Mouse (Mus musculus): ENCODE measurements around the gene Cd44.

The Cd44 gene

GRCm38 (mm10) chr2:102914675-102915074, 13.2 kb upstream of the Cd44 start:
- in situ Hi-C loops (cut with MboI; ENCODE audit: low sequenced_read_pairs) = no loop called here

GRCm38 (mm10) chr2:102913833-102914545, 12.5 kb upstream of the Cd44 start:
- in situ Hi-C loops (cut with MboI; ENCODE audit: low sequenced_read_pairs) = no loop called here

- in situ Hi-C loops (cut with MboI; ENCODE audit: low sequenced_read_pairs) = no loop called here
These were observed 11.5 kb upstream of the Cd44 start for GRCm38 (mm10) chr2:102912951-102913350.

- in situ Hi-C loops (cut with MboI; ENCODE audit: low sequenced_read_pairs) = no loop called here
These were observed 11.0 kb upstream of the Cd44 start for GRCm38 (mm10) chr2:102912469-102912868.

GRCm38 (mm10) chr2:102909403-102909802, 7.9 kb upstream of the Cd44 start:
- in situ Hi-C loops (cut with MboI; ENCODE audit: low sequenced_read_pairs) = no loop called here

- in situ Hi-C loops (cut with MboI; ENCODE audit: low sequenced_read_pairs) = no loop called here
These were observed 4.1 kb upstream of the Cd44 start for GRCm38 (mm10) chr2:102905604-102906003.

GRCm38 (mm10) chr2:102901828-102902223, 361 bp upstream of the Cd44 start:
- in situ Hi-C loops (cut with MboI; ENCODE audit: low sequenced_read_pairs) = no loop called here

GRCm38 (mm10) chr2:102900230-102900721, 1.2 kb downstream of the Cd44 start:
- in situ Hi-C loops (cut with MboI; ENCODE audit: low sequenced_read_pairs) = no loop called here

- in situ Hi-C loops (cut with MboI; ENCODE audit: low sequenced_read_pairs) = no loop called here
These were observed 2.2 kb downstream of the Cd44 start for GRCm38 (mm10) chr2:102899238-102899637.

- in situ Hi-C loops (cut with MboI; ENCODE audit: low sequenced_read_pairs) = no loop called here
These were observed 2.9 kb downstream of the Cd44 start for GRCm38 (mm10) chr2:102898585-102898984.

- in situ Hi-C loops (cut with MboI; ENCODE audit: low sequenced_read_pairs) = no loop called here
These were observed 5.3 kb downstream of the Cd44 start for GRCm38 (mm10) chr2:102896154-102896553.

- in situ Hi-C loops (cut with MboI; ENCODE audit: low sequenced_read_pairs) = no loop called here
These were observed 6.3 kb downstream of the Cd44 start for GRCm38 (mm10) chr2:102895197-102895596.

GRCm38 (mm10) chr2:102894785-102895184, 6.7 kb downstream of the Cd44 start:
- in situ Hi-C loops (cut with MboI; ENCODE audit: low sequenced_read_pairs) = no loop called here

- in situ Hi-C loops (cut with MboI; ENCODE audit: low sequenced_read_pairs) = no loop called here
These were observed 12.7 kb downstream of the Cd44 start for GRCm38 (mm10) chr2:102888688-102889225.

- in situ Hi-C loops (cut with MboI; ENCODE audit: low sequenced_read_pairs) = no loop called here
These were observed 14.3 kb downstream of the Cd44 start for GRCm38 (mm10) chr2:102887137-102887536.

- in situ Hi-C loops (cut with MboI; ENCODE audit: low sequenced_read_pairs) = no loop called here
These were observed 15.0 kb downstream of the Cd44 start for GRCm38 (mm10) chr2:102886306-102886935.

GRCm38 (mm10) chr2:102882597-102883272, 18.7 kb downstream of the Cd44 start:
- in situ Hi-C loops (cut with MboI; ENCODE audit: low sequenced_read_pairs) = no loop called here

- in situ Hi-C loops (cut with MboI; ENCODE audit: low sequenced_read_pairs) = no loop called here
These were observed 19.4 kb downstream of the Cd44 start for GRCm38 (mm10) chr2:102882004-102882588.

GRCm38 (mm10) chr2:102878513-102878912, 23.0 kb downstream of the Cd44 start:
- in situ Hi-C loops (cut with MboI; ENCODE audit: low sequenced_read_pairs) = no loop called here

GRCm38 (mm10) chr2:102877463-102877862, 24.0 kb downstream of the Cd44 start:
- in situ Hi-C loops (cut with MboI; ENCODE audit: low sequenced_read_pairs) = no loop called here

- in situ Hi-C loops (cut with MboI; ENCODE audit: low sequenced_read_pairs) = no loop called here
These were observed 25.3 kb downstream of the Cd44 start for GRCm38 (mm10) chr2:102876141-102876540.
